Mouse (Mus musculus): ENCODE data around the gene Zkscan2.

The Zkscan2 gene

DNA sequence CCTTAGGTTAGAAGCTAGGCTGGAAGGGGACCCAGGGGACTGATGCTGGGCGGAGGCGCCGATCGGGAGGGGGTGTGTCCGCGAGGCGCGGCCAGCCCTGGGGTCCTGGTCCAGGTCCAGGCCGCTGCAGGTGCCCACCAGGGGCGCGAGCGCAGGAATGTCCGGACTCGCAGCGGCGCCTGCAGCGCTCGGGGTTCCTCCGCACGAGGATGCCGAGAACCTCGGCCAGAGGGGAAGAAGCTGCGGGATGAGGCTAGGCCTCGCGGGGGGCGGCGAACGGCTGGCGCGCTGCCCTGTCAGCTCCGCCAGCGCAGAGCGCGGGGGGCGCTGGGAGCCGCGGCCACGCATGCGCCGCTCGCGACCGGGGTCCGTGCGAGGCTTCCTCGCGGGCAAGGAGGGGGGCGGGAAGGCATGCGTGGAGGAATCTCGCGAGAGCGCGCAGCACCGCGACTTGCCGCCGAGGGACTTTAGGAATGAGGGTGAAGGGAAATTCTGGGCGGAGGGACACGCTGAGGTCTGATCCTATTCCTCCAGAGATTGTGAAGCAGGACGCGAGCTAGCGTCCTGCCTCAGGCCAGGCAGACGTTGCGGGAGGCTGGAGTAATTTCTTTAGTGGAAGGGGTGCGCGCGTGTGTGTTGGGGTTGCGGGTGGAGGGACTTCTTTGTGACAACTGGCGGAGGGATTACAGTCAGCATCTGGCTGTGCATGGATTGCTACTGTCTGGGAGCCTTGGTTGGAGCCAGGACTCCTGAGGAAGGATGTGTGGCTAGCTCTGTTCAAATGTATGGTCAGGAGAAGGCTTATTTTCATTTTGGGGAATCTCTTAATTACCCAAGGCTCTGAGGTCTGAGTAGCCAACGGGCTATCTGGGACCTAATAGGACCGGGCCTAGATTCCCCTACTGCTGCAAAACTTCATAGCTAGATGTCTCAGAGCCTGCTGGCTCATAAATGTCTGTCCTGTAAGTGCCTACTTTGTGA is at the start of gene Zkscan2:
TSS of gene Zkscan2 (minus strand) at position 211 of the 981 bp plus-strand sequence.
- DNase-seq (ENCODE audit: low spot score in 2 of 2), result peak; percentile 59 to 75

DNA sequence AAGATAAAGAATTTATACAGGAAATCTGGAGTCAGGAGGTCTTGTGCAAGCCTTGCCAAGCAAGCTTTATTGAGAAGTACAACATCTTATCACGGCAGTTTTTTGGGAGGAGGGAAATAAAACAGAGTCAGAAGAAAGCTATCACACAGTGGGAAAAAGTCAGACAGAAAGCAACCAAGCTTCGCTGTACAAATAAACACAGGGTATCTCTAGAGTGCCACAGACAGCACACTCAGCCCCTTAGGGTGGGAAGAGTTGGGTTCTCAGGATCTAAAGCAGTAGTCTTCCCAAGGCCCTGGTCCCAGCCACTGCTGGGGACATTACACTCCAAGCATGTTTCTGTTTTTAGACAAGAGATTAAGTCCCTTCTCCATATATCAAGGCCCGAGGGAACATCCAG is 28.9 kb upstream of the Zkscan2 start:
- DNase-seq (ENCODE audit: low spot score in 2 of 2), result no peak

- no peak for DNase-seq (ENCODE audit: low spot score in 2 of 2)
Observed at GRCm38 (mm10) chr7:123525761-123526160, 25.5 kb upstream of the Zkscan2 start.

- DNase-seq (ENCODE audit: low spot score in 2 of 2), result no peak
Observed at GRCm38 (mm10) chr7:123524218-123524861, 24.1 kb upstream of the Zkscan2 start.

DNA sequence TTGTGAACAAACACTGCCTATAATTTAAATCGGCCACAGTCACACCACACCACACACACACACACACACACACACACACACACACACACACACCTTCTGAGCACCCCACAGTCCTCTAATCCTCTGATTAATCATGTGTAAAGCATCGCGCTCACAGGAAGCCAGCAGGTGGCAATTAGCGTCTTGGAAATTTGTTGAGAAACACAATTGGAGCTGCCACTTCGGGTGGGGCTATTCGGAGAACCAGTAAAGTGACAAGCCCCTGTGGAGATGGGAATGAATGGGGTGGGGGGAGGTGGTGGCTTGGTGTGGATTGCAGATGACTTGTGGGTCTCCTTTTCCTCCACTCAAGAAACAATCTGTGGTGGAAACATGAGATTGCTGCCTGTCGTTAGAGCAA is 7.7 kb upstream of the Zkscan2 start:
- no peak for DNase-seq (ENCODE audit: low spot score in 2 of 2)

GRCm38 (mm10) chr7:123503358-123503757 is 3.1 kb upstream of the Zkscan2 start:
- DNase-seq (ENCODE audit: low spot score in 2 of 2), result no peak

- peak in 1 of 2 experiments; percentile 3 for DNase-seq (ENCODE audit: low spot score in 2 of 2)
Observed at GRCm38 (mm10) chr7:123499481-123500238, 589 bp downstream of the Zkscan2 start.

DNA sequence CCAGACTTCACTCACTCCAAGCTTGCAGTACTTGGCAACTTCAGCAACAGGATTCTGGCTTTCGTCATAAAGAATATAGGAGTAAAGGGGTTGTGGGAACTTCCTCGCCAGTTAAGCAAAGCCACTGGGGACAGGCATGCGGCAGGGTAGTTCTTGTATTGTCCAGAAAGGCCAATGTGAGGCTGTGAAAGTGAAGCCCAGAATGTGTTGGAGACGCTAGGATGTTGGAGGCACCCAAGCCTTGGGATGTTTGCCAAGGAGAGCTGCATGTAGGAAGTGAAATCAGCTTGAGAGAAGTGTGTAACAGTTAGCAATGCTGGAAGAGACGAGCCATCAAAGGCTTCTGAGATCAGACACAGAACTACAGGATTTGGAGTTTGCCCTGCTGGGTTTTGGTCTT is 12.5 kb downstream of the Zkscan2 start:
- DNase-seq (ENCODE audit: low spot score in 2 of 2), result peak in 1 of 2 experiments; percentile 6

- no peak for DNase-seq (ENCODE audit: low spot score in 2 of 2)
Observed at GRCm38 (mm10) chr7:123467961-123468360, 32.3 kb downstream of the Zkscan2 start.

DNA sequence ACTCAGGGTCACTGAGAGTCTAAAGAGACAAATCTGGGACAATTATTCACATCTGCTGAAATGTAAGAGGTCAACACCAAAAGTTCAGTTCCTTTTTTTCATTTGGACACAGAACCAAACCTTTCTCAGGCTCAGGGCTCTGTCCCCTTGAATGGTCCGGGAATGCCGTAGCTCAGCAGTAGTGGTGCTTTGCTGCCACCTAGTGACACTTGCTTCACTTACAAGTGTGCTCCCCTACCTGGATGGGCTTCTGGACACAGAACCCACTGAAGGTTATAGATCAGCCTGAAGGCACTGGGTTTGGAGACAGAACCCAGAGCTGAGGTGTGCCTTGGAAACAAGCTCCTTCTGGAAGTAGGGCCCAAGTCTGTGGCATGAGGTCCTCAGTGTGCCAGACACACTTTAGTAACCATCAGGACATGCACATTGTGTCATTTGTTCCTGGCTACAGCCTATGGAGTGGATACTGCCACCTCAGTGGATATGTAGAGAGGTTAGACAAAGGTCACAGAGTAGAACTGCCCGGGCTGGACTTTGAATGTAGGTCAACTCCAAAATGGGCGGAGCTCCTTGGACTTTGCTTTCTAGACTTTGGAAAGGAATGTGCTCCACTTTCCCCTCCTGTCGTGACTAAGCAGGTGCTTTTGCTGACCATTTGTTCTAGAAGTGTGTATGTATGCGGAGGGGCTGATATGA is 34.4 kb downstream of the Zkscan2 start:
- DNase-seq (ENCODE audit: low spot score in 2 of 2), result peak; percentile 35 to 51

- DNase-seq (ENCODE audit: low spot score in 2 of 2), result no peak
Observed at GRCm38 (mm10) chr7:123463569-123463968, 36.7 kb downstream of the Zkscan2 start.

DNA sequence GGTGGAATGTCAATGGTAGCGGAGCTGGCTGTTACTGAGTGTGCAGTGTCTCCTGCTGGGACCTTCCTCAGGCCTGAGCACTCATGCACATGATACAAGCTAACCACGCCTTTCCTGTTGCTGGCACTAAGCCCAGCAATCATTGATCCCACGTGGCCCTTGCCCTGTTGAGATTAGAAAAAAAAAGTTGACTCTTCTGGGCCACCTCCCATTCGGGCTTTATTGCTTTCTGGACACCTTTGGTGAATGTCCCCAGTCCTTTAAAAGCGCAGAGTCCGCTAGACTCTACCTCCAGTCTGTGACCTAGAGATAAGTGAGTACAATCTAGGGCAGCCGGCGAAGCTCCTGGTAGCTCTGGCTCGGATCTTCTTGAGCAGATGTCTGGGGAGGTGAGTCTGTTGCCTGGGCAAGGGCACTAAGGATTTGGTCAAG is 38.2 kb downstream of the Zkscan2 start, which contains the start of gene Aqp8:
TSS of gene Aqp8 (plus strand) at position 222 of the 432 bp plus-strand sequence.
- peak; percentile 44 to 69 for DNase-seq (ENCODE audit: low spot score in 2 of 2)

DNA sequence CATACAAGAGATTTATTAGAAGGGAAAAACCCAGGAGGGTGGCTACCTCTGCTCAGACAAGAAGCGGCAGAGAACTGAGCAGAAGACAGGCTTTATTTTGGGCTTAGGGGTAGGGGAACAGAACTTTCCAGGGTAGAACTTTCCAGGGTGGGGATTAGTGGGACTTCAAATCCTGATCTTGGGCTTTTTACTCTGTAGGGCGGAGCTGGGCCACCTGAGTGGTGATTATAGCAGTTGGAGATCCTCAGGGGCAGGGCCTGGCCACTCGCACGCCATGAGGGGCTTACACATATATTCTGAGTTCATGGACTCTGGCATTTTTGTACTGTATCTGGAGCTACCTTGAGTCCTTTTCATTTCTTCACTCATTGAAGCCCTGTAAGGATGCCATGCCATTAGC is 38.9 kb downstream of the Zkscan2 start:
- DNase-seq (ENCODE audit: low spot score in 2 of 2), result no peak

DNA sequence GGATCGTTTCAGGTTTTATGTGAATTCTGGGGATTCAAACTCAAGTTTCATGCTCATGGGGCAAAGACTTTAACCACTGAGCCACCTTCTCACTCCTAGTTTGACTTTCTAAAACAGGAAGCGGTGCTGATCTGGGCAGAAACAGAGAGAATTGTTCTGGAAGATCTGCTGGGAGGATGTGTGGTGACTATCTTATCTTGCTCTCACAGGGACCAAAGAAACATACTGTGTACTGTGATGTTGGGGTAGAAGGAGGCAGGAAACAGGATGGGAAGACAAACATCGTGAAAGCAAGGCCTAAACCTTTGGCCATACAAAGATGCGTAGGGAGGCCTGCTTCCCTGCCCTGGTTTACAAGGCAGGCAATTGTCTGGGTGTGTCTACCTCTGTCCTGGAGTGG is 41.0 kb downstream of the Zkscan2 start:
- no peak for DNase-seq (ENCODE audit: low spot score in 2 of 2)

- DNase-seq (ENCODE audit: low spot score in 2 of 2), result no peak
Observed at GRCm38 (mm10) chr7:123458309-123458708, 41.9 kb downstream of the Zkscan2 start.

GRCm38 (mm10) chr7:123455088-123455487 is 45.2 kb downstream of the Zkscan2 start:
- no peak for DNase-seq (ENCODE audit: low spot score in 2 of 2)

GRCm38 (mm10) chr7:123453066-123453465 is 47.2 kb downstream of the Zkscan2 start:
- DNase-seq (ENCODE audit: low spot score in 2 of 2), result no peak

DNA sequence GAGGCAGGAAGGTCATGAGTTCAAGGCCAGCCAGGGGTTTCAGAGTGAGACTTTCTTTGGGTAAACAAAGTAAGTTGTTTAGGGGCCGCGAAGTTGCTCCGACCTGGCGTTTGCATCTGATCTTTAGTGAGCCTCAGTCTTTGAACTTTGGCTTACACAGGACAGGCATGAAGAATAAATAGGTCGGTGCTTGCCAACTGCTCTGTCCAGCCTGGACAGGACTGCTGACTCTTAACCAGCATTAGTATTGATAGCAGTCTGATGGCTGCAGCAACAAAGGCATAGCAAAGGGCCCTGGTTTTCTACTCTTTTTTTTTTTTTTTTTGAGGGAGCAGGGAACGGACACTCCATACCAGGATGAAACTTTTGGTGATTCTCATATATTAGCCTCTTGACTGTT is 47.7 kb downstream of the Zkscan2 start:
- DNase-seq (ENCODE audit: low spot score in 2 of 2), result no peak

- DNase-seq (ENCODE audit: low spot score in 2 of 2), result no peak
Observed at GRCm38 (mm10) chr7:123450515-123450914, 49.7 kb downstream of the Zkscan2 start.

DNA sequence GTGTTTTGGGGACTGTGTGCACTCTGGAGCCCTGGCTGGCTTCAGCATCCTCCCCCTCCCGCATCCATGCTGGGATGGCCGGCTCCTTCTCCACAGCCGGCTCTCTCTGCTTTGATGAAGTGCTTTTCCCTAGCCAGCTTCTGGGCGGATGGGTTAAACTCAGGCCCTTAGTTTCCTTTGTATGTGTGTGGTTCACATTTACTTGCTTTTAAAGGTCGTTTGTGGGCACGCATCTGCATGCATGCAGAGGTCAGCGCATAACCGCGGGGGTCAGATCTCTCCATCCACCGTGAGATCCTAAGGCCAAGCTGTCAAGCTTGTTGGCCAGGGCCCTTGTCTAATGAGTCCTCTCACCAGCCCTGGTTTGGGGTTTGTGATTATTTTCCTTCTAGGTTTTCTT is 50.6 kb downstream of the Zkscan2 start:
- DNase-seq (ENCODE audit: low spot score in 2 of 2), result no peak

GRCm38 (mm10) chr7:123448794-123449193 is 51.5 kb downstream of the Zkscan2 start:
- DNase-seq (ENCODE audit: low spot score in 2 of 2), result no peak
